Mouse (Mus musculus) common myeloid progenitor, adult 5-6 weeks (primary cell): ENCODE measurements around the gene Sec1. TPM values are rescaled to one million over a fixed set of nuclear protein-coding genes. Genes with fewer than 3 reads are reported as not detected.
A peak's percentile ranks its signal among the peaks of the same experiment; 100 is the strongest.
"Not testable (repeated sequence)": the region's sequence is repeated elsewhere in the genome, so short reads cannot be mapped to it uniquely, and the experiment has no call there.

ENCODE experiments used
- ATAC-seq: replicated peaks from 2 replicates; pipeline ENCODE4 v1.8.0; 2016; ENCODE audit warnings: low read depth, mild to moderate bottlenecking, moderate TSS enrichment, inconsistent platforms; ENCODE audit not compliant: poor library complexity, severe bottlenecking
- total RNA-seq: library from RNA; stranded (forward); fragments of 200-1000, 187-1606 nt; gene quantifications from 2 replicates; pipeline ENCODE4 v1.2.3, GENCODE M21; 2017

Gene Sec1
- total RNA-seq, 1 experiment from 2014 or later, result not detected

DNA sequence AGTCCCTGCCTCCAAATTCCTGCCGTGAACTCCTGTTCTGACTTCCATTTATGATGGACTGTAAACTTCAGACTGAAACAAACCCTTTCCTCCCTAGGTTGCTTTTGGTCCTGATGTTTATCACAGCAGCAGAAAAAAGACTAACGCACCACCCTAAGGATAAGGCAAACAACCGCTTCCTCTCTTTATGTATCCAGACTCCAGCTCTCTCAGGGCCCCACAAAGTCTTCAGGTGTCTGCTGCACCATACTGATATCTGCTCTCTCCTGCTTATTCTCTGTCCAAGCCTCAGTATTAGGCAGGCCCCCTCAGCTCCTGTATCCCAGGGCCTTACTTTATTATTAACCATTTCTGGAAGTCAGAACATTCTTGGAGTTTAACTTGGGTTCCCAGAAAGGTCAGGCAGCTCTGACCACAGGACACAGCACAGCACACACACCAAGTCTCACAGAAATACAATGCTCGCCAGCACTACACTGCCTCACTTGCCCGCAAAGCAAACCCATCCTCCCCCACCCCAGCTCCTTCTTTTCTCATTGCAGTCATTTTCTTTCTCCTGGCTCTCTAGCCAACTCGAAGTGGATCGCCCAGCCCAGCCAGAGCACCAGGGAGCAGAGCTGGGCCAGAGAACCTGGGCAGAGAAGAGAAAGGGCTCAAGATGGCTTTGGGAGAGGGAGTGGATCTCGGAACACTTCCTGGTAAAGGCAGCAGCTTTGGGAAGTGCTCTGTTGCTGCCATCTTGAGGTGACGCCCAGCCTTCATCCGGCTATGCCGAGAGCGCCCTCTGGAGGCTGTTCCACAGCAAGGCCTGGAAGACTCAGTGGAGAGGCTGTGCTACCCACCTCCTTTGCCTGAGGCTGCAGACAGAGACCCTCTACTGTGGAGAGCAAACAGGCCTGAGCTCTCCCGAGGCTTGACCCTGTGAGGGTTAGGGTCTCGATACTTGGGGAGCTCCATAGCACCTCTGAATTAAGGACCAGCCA is 11.8 kb downstream of the Sec1 start:
- peak; percentile 88 for ATAC-seq

DNA sequence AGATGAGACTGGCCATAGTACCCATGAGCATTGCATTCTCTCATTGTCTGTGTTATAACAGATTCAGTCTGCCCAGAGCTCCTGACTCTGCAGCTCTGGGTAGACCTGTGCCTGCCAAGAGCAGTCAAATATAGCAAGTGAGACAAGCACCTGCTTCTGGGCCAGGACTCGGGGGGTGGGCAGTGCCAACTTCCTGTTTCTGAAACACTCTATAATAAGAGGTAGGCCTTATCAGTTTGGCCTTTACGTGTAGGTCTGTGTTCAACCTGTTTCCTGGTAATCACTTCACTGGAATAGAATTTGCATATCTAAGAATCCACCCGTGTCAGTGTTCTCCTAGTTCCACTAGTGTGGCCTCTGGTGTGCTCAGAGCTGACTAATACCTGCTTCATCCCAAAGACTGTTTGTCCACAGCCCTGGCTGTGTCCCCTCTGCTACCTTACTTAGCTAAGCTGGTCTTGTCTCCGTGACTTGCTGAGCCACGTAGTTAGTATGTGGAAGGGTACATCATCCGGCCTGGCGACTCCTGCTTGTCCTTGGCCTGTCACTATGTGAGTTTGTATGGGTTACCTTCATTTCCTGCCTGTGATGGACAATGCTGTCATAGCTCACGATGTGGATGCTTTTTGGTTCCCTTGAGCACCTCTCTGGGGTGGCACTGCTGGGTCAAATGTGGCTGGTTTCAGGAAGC is 13.0 kb downstream of the Sec1 start:
- peak; percentile 39 for ATAC-seq

DNA sequence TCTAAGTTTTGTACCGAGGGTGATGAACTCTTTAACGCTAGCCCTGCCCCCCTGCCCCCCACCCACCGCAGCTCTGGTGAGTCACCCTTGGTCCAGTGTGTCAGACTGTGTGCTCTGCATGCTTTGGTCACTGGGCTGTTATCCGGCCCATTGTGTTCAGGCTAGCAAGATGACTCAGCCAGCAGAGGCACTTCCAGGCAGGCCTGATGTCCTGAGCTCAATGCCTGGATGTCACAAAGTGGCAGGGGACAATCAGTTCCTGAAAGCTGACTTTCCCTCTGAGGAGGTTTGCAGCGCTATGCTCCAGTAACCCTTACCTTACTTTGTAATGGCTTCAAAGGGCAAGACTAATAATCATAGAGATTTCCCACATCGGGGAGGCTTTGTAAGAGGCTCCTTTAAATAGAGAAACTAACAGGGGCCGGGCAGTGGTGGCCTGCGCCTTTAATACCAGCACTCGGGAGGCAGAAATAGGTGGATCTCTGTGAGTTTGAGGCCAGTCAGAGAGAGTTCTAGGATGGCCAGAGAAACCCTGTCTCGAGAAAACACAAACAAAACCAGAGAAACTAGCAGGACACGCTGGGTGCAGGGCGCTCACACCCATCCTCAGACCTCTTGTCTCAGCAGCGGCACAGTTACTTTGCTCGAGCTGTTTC is 14.1 kb downstream of the Sec1 start:
- no peak for ATAC-seq

DNA sequence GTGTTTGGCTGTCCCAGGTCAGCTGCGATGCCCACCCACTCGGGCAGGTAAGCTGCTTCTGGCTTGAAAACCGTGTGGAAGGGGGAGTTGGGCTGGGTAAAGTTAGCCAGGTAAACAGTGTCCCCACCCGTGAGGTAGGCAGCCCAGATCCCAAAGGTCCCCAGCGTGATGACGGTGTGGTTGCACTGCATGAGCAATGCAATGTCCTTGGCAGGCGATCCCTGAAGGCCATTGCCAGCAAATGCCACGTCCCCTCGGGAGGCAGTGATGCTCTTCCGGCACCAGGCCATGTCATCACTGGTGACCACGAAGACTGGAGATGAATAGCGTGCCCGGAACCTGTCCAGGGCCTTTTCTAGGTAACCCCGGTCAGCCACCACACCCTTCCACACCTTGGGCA is 15.7 kb downstream of the Sec1 start:
- no peak for ATAC-seq

DNA sequence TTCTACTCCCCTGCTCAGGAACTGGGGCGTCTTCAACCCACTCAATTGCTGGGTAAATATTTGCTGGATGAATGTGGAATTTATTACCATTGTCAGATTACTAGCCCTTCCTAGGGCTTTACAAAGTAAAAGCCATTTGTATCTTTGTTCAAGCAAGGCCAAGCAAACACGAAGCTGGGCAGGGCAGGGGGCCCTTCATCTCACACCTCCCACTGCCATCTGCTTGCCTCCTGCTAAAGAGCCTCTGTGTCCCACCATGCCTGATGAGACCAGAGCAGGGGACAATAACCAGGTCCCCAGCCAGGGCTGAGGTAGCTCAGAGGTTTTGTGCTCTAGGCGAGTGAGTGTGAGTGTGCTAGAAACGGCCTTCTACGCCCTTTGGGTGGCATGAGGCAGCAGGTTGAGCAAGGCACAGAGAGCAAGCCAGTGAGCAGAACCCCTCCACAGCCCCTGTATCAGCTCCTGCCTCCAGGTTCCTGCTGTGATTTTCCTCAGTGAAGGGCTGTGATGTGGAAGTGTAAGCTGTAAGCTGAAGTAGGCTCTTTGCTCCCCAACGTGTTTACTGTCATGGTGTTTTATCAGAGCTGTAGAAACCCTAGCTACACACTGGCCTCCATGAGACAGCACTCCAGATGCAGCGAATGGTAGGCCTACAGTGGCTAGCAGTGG is 16.4 kb downstream of the Sec1 start:
- no peak for ATAC-seq

DNA sequence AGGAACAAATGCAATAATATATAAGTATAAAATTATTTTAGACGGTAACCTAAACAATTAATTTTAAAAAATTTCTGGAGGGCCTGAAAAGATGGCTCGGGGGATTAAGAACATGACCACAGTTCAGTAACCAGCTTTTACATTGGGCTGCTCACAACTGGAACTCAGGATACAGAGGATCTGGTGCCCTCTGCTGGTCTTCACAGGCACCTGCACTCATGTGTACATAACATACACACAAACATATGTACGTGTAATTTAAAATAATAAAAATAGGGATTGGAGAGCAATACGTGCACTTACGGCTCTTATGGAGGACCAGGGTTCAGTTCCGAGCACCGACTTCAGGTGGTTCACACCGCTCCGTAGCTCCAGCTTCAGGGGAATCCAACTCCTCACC is 25.3 kb downstream of the Sec1 start:
- no peak for ATAC-seq

DNA sequence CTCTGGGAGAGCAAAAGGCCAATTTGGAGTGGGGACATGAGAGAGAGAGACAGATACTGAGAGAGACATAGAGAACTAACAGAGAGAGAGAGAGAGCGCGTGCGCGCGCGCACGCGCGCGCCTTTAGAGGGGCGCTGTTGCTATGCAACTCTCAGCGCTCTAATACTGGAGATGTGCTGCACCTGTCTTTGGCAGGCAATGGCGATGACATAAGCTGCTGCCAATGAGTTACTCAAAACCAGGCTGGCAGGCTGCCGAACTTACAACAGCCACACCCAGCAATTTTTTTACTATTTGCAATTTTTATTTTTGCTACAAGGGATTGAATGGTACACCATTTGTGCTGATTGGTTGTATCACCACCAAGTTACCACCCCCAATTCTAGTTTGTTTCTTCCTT is 26.4 kb downstream of the Sec1 start:
- no peak for ATAC-seq

DNA sequence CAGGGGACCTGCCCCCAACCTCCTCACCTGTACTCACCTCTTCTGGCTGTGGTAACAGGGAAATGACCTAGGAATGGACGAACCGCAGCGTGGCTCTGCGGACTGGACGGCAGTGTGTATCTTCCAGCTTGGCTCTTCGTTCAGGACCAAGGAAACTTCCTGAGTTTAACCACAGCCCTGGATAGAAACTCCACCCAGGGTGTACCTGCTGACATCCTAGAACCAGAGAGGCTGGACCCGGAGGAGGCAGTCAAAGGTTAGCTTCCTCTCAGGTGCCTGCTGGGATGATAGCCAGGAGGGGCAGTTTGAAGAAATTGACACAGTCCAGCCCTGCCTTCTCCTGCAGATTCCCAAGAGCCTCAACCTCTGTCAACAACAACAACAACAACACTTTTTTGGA is 28.0 kb downstream of the Sec1 start, which contains the start of gene Fut2:
TSS of gene Fut2 (minus strand) at position 234 of the 400 bp plus-strand sequence.
- ATAC-seq, result no peak

DNA sequence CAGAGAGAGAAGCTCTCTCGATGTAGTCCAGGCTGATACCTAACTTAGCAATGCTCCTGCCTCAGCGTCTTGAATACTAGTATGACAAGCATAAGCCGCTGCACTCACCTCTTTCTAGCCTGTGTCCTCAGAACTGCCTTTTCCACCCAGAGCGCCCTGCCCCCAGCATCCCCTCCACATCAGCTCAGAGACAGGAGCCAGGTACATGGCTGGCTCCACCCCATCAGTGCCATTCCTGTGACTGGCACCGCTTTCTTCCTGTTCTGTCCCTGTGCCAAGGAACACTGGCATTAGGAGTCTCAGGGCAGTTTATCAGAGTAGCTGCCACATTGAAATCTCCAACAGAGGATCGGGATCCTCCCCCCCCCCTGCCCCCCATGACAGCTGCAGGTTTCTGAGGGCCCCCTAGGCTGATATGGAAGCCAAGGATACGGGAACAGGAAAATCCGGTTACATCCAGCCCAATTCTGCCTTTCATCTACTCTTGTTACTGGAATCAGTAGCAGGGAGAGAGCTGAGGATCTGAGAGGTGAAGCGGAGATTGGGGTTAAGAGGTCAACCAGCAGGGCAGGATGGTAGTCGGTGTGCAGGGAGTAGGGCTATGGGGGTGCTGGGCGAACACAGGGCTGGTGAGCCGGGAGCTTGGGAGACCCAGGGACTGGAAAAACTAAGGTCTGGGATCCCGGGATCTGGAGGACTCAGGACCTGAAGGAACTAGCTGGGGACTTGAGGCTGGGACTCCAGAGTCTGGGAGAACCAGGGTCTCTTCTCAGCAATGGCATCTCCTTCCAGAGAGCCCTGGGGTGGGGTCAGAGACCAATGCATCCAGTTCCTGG is 28.7 kb downstream of the Sec1 start:
- ATAC-seq, result no peak

DNA sequence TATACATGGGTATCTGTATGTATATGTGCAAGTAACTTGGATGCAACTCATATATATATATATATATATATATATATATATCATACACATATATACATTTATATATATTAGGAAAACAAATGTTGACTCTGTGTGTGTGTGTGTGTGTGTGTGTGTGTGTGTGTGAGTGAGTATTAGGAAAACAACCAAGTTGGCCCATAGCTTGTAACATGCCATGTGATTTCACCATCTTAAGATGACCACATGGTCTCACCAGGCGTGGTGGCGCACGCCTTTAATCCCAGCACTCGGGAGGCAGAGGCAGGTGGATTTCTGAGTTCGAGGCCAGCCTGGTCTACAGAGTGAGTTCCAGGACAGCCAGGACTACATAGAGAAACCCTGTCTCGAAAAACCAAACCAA is 32.5 kb downstream of the Sec1 start:
- ATAC-seq, result not testable (repeated sequence)

DNA sequence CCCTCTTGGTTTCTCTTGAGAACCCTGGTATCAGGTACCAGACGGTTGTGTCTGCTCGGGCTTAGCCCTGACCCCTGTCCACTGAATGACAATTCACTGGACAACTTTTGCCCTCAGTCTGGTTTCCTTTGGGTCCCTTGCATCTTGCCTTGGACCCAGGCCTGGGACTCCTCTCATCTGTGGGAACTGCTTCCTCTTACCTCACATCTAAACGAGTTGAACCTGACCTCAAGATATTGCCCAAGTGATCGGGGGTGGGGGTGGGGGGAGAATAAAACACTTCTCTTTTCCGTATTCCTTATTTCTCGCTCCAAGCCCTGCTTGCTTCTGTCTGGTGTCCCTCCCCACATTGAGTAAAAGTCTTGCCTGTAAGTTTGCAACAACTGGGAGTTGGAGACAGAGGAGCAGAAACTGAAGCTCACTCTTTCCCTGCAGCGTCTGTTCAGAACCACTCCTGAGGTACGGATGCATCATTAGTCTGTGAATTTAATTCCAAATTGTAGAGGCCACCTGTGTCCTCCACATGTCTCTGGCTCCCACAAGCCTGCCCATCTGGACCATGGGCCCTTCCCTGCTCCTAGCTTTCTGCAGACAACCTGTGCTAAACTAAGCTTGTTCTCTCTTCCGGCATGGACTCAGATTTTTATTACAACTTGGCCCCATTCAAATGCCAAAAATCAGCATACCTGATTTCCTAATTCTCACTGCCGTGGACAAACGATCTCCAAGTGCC is 33.3 kb downstream of the Sec1 start:
- ATAC-seq, result peak; percentile 85

DNA sequence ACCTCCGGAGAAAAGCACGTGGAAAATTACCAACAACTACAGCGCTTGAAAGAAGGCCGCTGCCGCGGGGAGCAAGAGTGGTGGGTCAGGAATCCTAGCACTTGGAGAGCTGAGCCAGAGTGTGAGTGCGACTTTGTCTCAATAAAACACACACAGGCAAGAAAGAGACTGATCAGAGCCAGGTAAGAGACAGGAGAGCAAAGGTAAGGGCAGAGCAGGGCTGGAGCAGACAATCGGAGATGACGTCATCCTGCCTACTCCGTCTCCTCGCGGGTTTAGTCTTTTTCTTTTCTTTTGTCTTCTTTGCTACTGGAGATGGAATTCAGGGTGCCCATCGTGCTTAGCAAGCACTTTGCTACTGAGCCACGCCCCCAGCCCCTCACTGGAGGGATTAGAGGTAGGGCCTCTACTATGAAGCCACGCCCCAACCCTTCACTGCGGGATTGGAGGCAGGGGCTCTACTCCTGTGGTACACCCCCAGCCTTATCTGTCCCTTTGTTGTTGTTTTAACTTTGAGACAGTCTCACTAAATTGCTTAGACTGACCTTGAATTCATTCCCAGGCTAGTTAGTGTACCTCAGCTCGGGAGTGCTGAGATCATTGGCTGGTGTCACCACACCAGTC is 39.7 kb downstream of the Sec1 start:
- no peak for ATAC-seq

DNA sequence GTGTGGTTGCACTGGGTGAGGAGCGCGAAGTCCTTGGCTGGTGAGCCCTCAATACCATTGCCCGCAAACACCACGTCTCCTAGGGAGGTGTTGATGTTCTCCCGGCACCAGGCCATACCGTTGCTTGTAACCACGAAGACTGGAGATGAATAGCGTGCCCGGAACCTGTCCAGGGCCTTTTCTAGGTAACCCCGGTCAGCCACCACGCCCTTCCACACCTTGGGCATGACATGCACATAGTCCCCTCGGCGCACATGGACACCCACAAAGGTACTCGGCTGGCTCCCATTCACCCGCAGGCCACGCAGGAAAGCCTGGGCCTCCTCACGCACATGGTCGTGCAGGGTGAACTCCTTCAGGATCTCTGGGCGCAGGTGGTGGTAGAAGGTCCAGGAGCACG is 43.7 kb downstream of the Sec1 start:
- ATAC-seq, result not testable (repeated sequence)

DNA sequence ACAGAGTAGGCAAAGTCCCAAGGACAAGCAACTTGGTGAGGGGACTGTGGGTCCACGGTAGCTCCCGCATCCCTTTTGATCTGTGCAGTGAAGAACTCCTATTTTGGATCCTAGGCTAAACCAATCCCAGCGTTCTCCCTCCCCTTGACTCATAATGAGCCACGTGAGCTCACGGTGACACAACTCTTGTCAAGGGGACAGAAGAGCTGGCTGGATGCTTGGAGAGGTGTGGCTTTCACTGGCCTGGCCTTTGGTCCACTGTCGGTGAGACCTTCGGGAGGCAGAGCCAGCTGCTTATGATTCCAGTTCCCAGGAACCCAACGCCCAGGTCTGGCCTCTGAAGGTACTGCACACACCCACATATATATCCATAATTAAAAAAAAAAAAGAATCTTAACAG is 44.9 kb downstream of the Sec1 start:
- no peak for ATAC-seq

DNA sequence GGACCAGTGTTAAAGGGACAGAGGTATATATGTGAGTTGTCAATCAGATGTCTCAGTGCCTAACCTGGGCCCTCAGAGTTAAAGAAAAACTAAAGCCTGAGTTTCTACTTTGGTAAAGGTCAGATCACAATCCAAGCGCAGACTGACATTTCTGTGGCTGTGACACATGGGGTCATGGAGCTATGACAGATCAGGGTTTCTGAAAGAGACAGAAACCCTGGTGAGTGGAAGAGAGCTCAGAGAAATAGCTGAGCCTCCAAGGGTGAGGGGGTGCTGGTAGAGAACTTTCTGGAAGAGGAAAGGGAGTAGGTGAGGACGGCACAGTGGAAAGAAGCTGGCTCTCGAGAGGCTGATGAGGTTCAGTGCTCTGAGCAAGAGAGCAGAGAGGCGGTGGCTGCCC is 47.5 kb downstream of the Sec1 start:
- no peak for ATAC-seq

DNA sequence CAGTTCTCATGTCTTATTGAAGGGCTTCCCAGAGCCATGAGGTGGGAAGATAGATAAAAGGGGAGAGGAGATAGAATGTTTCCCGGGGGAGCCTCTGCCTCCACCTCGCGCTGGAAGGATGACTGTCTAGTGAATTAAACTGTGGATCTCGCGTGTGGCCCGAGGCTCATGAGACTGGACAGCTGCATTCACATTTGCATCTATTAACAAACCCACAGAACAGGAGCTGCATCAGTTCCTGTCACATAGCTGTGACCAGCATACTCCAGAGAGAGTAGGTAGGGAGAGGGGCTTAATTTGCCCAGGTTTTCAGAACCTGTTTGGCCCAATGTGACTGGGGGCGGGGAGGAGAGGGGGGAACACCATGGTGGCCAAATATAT is 48.6 kb downstream of the Sec1 start:
- no peak for ATAC-seq

DNA sequence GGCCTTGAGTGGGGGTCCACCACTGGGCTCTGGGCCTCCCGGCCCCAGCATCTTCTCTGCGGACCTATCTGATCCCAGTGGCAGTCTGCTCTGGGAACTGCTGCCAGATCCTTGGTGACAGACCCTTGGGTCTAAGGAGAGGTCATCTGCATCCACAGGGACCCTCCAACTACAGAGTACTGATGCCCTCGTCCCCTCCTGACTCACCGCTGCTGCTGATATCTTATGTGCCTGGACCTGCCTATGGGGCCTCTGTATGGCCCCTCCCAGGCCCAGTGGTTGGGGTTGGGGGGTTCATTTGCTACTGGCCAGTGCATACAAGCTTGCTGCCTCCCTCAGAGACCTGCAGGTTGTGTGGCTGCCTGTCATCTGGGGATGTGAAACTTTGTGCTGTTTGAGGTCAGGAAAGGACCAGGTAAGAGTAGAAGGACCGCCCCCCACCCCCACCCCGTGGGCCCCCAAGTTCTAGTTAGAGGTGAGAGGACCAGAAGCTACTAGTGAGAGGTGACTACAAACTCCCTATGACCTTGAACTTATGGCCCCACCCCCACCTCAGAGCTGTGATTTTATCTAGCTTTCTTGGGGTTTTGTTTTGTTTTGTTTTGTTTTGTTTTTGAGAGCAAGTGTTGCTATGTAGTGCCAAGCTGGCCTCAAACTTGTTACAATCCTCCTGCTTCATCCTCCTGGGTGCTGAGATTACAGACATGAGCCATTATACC is 49.2 kb downstream of the Sec1 start:
- ATAC-seq, result no peak

DNA sequence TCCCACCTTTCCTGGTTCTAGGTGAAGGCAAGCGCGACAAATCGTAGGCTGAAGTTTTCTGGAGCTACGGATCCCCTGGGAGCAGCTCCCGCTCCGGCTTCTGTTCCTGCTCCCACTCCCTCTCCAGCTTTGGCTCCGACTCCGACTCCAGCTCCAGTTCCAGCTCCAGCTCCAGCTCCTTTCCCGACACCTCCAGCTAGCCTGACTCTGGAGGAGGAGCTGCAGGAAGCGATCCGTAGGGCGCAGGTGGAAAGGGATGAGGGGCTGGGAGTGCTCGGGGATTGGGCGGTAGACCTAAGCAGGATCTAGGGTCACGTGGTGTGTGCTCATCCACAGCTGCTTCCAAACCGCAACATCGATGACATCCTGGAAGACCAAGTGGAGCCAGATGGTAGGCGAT is 50.0 kb downstream of the Sec1 start:
- no peak for ATAC-seq
